Mouse (Mus musculus): ENCODE data around the gene Edar.

Edar gene

GRCm38 (mm10) chr10:58601946-58602345 is 73.5 kb downstream of the Edar start:
- no peak for DNase-seq (ENCODE audit: low spot score)

GRCm38 (mm10) chr10:58601431-58601901 is 74.0 kb downstream of the Edar start:
- no peak for DNase-seq (ENCODE audit: low spot score)

DNA sequence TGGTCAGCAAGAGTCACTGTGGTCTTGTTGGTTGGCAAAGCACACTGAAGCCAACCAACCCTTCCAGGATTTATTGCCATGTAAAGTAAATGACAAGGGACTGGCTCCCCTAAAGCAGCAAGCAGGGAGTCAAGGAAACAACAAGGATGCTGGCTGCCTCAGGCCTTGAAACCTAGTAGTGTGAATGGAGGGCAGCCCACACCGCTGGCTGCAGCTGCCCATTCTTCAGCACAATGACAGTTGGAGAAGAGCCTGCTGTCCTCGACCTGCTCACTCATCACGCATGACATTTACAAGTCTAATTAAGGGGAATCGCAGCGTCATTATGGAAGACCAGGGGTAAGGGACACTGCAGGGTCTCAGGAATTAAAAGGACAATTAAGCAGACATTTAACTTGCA is 74.5 kb downstream of the Edar start:
- DNase-seq (ENCODE audit: low spot score) = no peak

DNA sequence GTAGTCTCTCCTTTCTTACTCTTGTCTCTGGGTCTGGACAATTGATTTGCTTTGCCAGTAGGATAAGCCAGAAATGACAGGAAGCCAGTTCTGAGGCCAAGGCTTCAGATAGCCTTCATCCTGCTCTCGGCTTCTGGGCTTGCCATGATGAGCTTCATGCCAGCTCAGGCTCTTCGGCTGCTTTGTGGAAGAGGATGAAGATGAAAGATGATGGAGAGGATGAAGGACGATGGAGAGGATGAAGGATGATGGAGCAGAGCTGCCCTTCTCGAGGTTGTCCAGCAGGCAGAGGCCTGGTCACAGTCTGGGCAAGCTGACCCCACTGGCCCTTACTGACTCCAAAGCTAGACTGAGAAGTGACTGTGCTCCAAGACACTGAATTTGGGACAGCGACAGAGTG is 75.3 kb downstream of the Edar start:
- no peak for DNase-seq (ENCODE audit: low spot score)

DNA sequence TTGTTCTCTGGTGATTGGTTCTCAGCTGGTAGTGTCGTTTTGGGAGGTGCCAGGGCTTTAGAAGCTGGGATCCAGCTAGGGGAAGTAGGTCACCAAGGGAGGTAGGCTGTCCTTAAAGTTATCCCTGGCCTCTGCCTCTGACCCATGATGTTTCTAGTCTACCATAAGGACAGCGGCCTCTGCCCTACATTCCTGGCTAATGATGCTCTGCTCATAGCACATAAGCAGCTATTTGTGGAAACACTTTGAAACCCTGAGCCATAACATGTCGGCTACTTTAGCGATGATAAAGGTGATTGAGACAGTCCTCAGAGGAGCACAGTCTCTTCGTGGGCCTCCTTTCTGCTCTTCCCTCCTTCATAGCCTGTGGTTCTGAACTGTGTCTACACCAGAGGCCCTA is 79.6 kb downstream of the Edar start:
- DNase-seq (ENCODE audit: low spot score) = no peak

DNA sequence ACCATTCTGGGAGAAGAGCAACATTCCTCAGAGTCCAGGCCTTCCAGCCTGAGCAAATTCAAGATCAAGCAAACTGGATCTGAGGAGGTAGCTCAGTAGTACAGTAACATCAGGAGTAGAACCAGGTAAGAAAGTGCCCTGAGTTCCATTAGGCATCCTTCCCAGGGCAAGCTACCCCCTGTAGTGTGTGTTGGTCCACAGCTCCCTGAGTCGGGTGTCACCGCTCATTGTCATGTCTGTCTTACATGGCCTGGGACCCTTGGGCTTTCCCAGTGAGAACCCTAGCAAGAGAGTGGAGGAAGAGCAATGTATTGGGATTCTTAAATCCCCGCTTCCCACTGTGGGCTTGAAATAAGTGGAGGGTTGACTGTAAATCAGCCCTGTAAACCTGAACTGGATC is 80.3 kb downstream of the Edar start:
- DNase-seq (ENCODE audit: low spot score) = no peak

DNA sequence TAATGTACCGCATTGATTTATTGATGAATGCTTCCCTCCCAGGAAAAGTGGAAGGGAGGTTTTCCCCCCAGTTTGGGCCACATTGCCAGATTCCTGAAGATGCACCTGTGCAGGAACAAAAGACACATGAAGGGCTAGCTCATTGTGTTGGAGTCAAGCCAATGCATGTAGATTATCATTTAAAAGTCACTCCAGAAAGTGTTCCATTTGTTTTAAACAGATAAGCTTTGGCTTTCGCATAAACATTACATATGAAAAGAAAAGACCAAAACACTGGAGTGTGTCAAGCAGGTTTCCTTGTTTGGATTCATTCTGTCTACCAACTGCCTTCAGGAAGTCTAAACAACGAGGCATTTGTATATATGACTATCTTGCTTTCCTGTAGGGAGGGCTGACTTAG is 81.0 kb downstream of the Edar start:
- no peak for DNase-seq (ENCODE audit: low spot score)

DNA sequence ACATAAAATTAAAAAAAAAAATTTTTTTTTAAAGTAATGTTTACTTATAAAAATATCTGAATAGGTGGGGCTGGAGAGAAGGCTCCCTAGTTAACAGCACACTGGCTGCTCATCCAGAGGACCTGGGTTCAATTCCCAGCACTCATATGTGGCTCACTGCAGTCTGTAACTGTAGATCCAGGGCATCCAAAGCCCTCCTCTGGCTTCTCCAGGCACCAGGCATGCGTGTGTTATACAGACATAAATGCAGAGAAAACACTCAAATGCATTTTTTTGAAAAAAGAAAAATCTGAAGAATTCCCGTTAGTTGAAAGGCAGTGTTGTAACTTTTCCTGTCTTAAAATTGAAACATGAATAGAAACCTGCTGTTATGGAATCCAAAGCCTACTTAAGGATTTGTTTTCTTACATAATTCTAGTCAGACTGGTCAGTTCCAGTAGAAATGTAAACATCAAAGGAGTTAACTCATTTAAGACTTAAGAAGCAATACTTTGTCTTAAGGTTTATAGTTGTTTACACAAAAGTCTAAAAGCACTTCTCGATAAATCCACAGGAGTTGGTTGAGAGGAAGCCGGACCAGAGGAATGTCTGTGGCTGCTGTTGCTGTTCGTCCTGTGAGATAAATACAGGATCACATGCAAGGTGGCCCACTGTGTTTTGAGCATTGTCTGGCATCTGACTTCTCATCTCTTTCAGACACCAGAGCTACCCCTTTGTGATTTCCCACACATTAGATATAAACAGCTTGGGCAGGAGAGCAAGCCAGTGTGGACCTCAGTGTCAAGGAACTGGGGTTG is 89.8 kb downstream of the Edar start:
- no peak for DNase-seq (ENCODE audit: low spot score)

DNA sequence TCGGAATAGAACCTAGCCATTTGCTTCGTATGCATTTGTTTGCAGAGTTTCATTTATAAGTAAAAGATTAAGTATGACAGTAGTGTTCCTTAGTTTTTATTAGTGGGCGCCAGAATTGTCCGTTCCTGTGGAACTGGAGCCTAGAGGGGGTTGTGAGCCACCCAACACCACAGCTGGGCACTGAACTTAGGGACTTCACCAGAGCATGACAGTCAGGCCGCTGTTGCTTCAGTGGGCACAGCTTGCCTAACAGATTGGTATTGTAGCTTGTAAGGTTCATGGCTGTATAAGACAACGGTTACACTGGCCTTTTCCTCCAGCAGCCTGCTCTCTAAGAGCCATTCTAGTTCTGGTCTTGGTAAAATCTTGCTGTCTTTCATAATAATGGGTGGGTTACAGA is 114.9 kb downstream of the Edar start:
- DNase-seq (ENCODE audit: low spot score) = no peak

- peak; percentile 48 for DNase-seq (ENCODE audit: low spot score)
These were observed 115.6 kb downstream of the Edar start for GRCm38 (mm10) chr10:58559901-58560300.

- DNase-seq (ENCODE audit: low spot score) = peak; percentile 44
These were observed 116.4 kb downstream of the Edar start for GRCm38 (mm10) chr10:58559098-58559497.

DNA sequence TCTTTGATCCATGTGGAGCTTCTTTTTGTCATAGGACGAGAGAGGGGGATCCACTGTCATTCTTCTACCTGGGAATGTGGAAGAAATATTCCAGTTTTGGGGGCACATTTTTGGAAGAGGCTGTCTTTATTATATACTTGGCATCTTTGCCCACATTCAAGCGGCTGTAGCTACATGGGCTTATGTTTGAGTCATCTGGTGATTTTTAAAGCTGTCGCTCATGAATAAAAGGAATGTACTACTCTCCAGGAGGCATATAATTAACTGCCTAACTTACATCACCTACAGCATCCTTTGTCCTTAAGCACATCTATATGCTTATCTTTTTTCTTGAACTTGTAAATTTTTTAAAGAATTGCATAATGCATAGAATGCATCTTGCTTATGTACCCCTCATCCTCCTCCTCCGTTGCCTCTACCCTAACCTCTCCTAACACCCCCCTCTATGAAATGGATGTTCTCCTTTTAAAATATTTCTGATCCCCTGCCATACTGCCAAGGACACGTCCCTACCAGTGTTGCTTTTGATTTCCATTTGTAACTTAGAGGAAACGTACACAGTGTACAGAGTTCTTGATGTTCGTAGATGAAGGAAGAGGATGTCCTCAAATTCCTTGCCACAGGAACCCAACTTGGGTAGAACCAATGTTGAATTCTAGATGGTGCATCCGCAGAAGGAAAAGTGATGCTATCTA is 120.6 kb downstream of the Edar start:
- DNase-seq (ENCODE audit: low spot score) = no peak

Data from lung, postnatal 25 days (tissue).